Mouse (Mus musculus) c-Kit-positive CD71-positive TER-119-positive erythroid progenitor cells, embryonic 14.5 days (primary cell): ENCODE measurements around the gene Sde2.
"Not testable (repeated sequence)": the region's sequence is repeated elsewhere in the genome, so short reads cannot be mapped to it uniquely, and the experiment has no call there.

Experiments
- DNase-seq: peaks from one replicate; pipeline ENCODE4 v3.0.0-alpha.2; 2013; ENCODE audit warnings: low spot score

Gene Sde2

GRCm38 (mm10) chr1:180835273-180836015 is 15.5 kb upstream of the Sde2 start:
- no peak for DNase-seq

GRCm38 (mm10) chr1:180836467-180836866 is 14.5 kb upstream of the Sde2 start:
- DNase-seq: not testable (repeated sequence)

- no peak for DNase-seq
Observed at GRCm38 (mm10) chr1:180837186-180837585, 13.7 kb upstream of the Sde2 start.

GRCm38 (mm10) chr1:180838014-180838413 is 12.9 kb upstream of the Sde2 start:
- no peak for DNase-seq

GRCm38 (mm10) chr1:180839201-180839910 is 11.6 kb upstream of the Sde2 start:
- no peak for DNase-seq

- no peak for DNase-seq
Observed at GRCm38 (mm10) chr1:180841561-180842300, 9.2 kb upstream of the Sde2 start.

- peak; percentile 78 for DNase-seq
Observed at GRCm38 (mm10) chr1:180848114-180848510, 2.8 kb upstream of the Sde2 start.

- DNase-seq: peak; percentile 56
Observed at GRCm38 (mm10) chr1:180848511-180849241, 2.3 kb upstream of the Sde2 start.

GRCm38 (mm10) chr1:180849701-180850301 is 1.1 kb upstream of the Sde2 start:
- DNase-seq: no peak

GRCm38 (mm10) chr1:180858763-180859162 is 7.8 kb downstream of the Sde2 start:
- DNase-seq: no peak

GRCm38 (mm10) chr1:180860030-180860429 is 9.1 kb downstream of the Sde2 start:
- no peak for DNase-seq

- peak; percentile 71 for DNase-seq
Observed at GRCm38 (mm10) chr1:180863606-180864005, 12.7 kb downstream of the Sde2 start.

GRCm38 (mm10) chr1:180866001-180866400 is 15.1 kb downstream of the Sde2 start:
- no peak for DNase-seq

GRCm38 (mm10) chr1:180870122-180870650 is 19.3 kb downstream of the Sde2 start:
- DNase-seq: no peak

- peak; percentile 81 for DNase-seq
Observed at GRCm38 (mm10) chr1:180873861-180874484, 23.0 kb downstream of the Sde2 start.

- no peak for DNase-seq
Observed at GRCm38 (mm10) chr1:180874615-180875014, 23.7 kb downstream of the Sde2 start.

- no peak for DNase-seq
Observed at GRCm38 (mm10) chr1:180875126-180875525, 24.2 kb downstream of the Sde2 start.

- no peak for DNase-seq
Observed at GRCm38 (mm10) chr1:180877466-180877865, 26.5 kb downstream of the Sde2 start.

- DNase-seq: no peak
Observed at GRCm38 (mm10) chr1:180881768-180882167, 30.8 kb downstream of the Sde2 start.

- DNase-seq: no peak
Observed at GRCm38 (mm10) chr1:180883731-180884130, 32.8 kb downstream of the Sde2 start.

- DNase-seq: no peak
Observed at GRCm38 (mm10) chr1:180884484-180884883, 33.6 kb downstream of the Sde2 start.
